Mouse (Mus musculus): ENCODE data around the gene Ruvbl1.

Gene Ruvbl1

DNA sequence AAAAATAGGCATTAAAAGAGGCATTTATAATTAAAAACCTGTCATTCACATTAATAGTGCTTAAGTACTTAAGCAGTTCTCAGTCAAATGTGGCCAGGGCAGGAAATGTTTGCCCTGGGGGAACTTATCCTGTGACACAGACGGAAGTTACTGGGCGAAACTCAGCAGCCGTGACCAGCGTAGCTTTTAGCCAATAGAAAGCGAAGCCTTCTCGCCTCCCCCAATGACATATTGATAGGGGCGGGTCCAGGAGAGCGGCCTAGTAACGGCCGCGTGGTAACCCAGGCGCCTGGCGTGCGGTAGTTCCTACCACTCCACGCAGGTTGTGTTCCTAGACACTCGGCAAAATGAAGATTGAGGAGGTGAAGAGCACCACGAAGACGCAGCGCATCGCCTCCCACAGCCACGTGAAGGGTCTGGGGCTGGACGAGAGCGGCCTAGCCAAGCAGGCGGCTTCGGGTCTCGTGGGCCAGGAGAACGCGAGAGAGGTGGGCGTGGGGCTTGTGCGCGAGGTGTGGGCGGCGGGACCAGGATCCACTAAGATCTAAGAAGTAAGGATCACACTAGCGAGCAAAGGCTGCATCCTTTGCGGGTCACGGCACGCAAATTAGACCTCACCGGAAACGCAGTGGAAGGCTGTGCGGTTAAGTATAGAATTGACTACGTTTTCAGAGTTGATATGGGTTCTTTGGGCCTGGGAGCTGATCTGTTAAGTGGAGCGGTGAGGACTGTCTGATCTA is at the start of gene Ruvbl1:
Gene Ruvbl1 (plus strand): TSS at position 229 of the 740 bp plus-strand sequence.
- DNase-seq (ENCODE audit: low read depth, low spot score), result peak; percentile 97

- DNase-seq (ENCODE audit: low read depth, low spot score), result no peak
Measured at GRCm38 (mm10) chr6:88416130-88416758, 49.0 kb upstream of the Ruvbl1 start.

- no peak for DNase-seq (ENCODE audit: low read depth, low spot score)
Measured at GRCm38 (mm10) chr6:88431202-88431601, 34.0 kb upstream of the Ruvbl1 start.

DNA sequence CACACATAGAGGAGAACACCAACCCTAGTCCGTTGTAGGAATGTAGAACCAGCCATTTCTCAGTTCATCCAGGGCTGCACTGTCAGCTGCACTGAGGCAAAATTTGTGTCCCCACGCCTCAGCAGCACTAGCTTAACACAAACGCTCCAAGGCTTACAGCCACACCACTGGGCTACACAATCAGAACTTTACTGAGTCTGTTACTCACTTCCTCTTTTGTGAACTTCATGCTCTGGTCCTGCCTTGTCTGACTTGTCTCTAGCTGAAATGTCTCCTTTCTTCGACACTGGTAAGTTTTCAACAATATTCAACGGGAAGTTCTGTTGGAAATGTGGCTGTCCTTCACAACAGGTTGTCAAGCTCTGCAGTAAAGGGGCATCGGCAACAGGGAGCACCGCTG is 29.6 kb upstream of the Ruvbl1 start:
- no peak for DNase-seq (ENCODE audit: low read depth, low spot score)

DNA sequence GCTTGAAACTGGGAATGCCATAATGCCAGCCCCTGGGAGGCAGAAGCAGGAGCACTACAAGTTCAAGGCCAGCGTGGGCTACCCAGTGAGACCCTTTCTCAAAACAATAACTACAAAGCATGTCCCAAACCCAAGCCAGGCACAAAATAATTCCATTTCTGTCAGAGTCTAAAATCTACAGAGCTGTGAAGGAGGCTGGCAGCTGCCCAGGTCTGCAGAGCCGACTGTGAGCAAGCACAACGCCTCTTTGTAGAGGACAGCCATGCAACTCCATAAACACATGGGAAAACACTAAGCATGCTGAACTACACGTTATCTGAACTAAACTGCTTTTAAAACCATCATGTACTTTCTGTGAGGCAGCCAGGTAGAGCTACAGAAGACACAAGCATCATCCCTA is 26.2 kb upstream of the Ruvbl1 start:
- DNase-seq (ENCODE audit: low read depth, low spot score), result peak; percentile 31

DNA sequence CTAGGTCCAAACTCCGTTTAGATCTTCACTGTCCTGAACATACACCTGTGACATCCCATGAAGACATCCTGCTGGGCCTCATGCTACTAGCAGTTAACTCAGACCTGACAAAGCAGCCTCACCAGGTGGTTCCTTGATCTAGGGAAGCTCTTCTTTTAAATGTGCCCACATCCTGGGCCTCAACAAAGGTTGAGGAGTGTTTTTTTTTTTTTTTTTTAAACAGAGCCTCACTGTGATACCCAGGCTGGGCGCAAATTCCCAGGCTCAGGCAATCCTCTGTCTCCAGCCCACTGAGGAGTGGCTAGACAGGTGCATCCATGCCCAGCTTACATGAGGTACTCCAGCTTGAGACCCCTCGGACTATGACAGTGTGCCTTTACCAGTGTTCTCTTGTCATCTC is 22.7 kb upstream of the Ruvbl1 start:
- no peak for DNase-seq (ENCODE audit: low read depth, low spot score)

DNA sequence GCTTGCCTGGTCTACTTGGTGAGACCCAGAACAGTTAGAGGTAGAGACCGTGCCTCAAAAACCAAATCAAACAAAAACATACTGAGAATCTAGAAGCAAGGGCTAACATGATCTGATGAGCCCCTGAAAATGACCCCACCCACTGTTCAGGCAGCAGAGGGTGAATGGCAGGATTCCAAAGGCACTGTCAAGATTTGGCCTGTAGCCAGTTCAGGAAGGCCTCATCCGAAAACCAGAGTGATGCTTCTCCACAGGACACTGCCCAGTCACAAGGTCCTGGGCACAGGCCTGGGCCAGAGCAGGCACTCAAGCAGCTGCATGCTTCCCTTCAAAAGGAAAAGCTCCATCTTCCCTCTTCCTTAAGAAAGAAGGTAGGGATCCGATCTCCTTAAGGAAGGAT is 21.8 kb upstream of the Ruvbl1 start:
- DNase-seq (ENCODE audit: low read depth, low spot score), result no peak

DNA sequence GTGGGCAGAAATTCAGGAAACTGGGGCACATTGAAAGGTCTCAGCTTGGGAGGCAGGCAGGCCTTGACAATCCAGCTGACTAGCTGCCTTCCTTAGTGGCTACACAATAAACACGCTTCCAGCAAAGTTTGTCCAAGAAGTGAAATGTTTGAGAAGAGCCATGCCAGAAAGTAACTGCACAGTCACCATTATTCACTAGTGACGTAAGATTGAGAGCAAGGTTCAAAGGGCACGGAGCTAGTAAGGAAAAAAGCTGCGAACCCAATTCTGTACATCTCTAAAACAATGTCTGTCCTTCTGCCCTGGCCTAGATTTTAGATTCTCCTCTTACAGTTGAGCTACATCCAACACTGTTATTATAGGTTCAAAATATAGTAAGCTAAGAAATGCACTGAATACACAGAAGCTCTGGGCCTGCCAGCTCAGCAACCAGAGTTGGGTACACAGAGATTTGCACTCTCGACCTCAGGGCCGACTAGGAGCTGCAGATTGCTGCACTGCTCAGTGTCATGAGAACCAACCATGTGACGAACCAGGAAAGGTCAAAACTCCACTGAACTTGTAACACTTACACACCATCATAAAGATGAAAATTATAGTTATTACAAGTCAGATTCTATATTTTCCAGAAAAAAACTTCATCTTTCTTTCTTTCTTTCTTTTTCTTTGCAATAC is 21.0 kb upstream of the Ruvbl1 start:
- DNase-seq (ENCODE audit: low read depth, low spot score), result no peak

GRCm38 (mm10) chr6:88445661-88446060 is 19.5 kb upstream of the Ruvbl1 start:
- DNase-seq (ENCODE audit: low read depth, low spot score), result no peak

- peak; percentile 39 for DNase-seq (ENCODE audit: low read depth, low spot score)
Measured at GRCm38 (mm10) chr6:88446063-88447002, 18.9 kb upstream of the Ruvbl1 start, which contains the start of gene Eefsec. Eefsec (minus strand) TSS chr6:88446539.

DNA sequence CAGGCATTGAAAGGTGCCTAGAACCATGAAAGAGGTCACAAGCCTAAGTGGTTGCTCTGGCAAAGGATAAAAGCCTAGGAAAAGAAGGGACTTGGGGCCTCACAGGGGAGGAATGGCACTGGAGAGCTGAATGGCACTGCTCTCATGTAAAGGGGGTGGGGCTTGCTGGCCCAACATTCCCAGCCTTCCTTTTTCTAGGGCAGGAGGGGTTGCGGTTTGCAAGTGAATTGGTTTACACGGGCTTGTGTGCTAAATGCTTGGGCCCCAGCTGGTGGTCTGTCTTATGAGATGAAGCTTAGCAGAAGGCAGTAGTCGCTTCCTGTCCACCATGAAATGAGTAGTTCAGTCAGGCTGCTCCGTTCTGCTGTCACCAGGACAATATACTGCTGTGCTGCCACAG is 17.8 kb upstream of the Ruvbl1 start:
- no peak for DNase-seq (ENCODE audit: low read depth, low spot score)

DNA sequence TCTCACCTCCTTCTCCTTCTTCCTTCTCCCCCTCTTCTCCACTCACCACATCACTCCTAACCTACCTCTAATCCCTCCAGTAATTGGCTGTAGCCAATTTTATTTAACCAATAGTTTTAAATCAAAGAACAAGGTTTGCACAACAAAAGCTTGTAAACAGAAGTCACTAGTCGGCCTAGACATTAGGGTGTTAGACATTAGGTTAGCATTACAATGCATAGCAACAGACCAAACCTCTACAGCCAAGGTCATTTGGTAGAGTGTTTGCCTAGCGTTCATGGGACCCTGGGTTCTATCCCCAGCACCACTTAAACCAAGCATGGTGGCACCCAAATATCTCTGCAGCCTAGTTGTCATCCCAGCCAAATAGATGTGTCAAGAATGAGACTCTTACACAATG is 10.7 kb upstream of the Ruvbl1 start:
- DNase-seq (ENCODE audit: low read depth, low spot score), result no peak

DNA sequence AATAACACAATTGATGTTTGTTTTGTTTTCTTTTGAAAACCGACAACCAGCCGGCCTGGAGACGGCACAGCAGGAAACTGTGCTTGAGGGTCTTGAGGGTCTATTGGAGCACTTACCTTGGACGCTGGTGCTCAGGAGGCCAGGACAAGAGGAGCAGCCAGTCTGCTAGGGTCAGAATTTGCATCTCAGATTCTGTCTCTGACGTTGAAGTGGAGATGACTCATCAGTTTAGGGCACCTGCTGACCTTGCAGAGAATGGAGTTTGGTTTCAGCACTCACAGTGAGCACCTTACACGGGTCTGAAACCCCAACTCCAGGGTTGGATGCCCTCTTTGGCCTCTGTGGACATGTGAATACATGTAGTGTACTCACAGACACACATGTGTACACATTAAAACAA is 4.7 kb downstream of the Ruvbl1 start:
- no peak for DNase-seq (ENCODE audit: low read depth, low spot score)

- DNase-seq (ENCODE audit: low read depth, low spot score), result no peak
Measured at GRCm38 (mm10) chr6:88480421-88480820, 15.2 kb downstream of the Ruvbl1 start.

DNA sequence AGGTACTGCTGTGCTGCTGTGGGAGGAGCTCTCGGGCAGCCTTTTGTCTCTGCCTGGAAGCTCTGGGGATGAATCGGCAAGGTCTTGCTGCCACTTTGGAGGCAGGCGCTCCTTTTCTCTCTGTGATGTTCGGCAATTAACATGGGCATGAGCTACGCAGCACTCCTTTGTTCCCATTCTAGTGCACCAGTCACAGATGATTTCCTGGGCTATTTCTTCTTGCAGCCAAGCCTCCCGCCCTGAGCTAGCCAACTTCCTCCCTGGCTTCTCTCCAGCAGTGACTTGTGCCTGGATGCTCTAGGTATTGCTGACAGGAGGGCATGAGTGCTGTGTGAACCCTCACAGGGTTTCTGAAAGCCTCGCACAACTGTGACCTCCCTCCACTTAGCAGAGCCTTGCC is 17.9 kb downstream of the Ruvbl1 start:
- DNase-seq (ENCODE audit: low read depth, low spot score), result no peak

GRCm38 (mm10) chr6:88483913-88484312 is 18.7 kb downstream of the Ruvbl1 start:
- no peak for DNase-seq (ENCODE audit: low read depth, low spot score)

- no peak for DNase-seq (ENCODE audit: low read depth, low spot score)
Measured at GRCm38 (mm10) chr6:88485378-88485777, 20.2 kb downstream of the Ruvbl1 start.

DNA sequence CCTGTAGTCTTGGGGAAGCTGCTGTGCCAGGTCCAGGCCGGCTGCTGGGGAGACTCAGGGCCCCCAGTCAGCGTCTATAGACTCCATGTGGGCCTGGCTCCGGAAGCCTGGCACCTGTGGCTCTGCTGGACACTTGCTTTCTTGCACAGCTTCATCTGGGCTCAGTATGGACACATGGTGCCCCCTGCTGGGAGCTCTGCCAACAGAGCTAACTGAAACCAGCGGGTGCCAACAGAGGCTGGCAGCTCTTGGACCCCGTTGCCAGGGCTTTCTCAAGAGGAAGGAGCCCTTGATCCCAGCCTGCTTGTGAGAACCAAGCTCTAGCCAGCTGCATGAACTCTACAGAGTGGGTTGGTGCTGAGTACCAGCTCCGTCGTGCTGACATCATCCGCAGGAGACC is 21.7 kb downstream of the Ruvbl1 start:
- DNase-seq (ENCODE audit: low read depth, low spot score), result no peak

DNA sequence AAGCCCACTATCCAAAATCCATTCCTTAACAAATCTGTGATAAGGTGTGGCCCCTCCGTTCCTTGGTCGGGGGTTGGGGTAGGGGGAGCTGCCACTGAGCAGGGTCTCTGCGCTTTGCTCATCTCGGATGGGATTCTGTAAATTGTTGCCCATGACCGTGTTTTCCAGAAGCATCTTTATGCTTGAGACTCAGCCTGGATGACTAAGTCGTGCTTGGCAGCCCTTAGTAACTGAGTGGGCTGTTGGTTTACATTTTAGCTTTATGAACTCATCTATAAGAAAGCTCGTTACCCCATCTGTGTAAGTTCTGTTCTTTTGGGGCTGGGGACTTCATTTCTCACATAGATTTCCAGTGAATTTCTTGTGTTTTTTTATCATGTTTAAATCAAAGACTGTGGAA is 23.8 kb downstream of the Ruvbl1 start:
- peak; percentile 45 for DNase-seq (ENCODE audit: low read depth, low spot score)

DNA sequence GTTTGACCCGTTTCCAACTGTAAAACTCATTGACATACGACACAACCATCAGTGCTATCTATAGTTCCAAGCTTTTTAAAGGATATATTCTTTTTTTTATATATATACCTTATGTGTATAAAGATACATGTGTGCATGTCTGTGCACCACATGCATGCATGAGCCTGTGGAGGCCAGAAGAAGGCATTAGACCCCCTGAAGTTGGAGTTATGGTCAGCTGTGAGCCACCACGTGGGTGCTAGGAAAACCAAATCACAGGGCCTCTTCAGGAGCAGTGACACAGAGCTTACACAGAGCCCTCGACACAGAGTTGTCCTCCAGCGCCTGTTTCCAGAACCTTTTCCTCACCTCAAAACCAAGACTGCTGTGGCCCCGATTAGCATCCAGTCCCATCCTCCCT is 24.6 kb downstream of the Ruvbl1 start:
- DNase-seq (ENCODE audit: low read depth, low spot score), result no peak

DNA sequence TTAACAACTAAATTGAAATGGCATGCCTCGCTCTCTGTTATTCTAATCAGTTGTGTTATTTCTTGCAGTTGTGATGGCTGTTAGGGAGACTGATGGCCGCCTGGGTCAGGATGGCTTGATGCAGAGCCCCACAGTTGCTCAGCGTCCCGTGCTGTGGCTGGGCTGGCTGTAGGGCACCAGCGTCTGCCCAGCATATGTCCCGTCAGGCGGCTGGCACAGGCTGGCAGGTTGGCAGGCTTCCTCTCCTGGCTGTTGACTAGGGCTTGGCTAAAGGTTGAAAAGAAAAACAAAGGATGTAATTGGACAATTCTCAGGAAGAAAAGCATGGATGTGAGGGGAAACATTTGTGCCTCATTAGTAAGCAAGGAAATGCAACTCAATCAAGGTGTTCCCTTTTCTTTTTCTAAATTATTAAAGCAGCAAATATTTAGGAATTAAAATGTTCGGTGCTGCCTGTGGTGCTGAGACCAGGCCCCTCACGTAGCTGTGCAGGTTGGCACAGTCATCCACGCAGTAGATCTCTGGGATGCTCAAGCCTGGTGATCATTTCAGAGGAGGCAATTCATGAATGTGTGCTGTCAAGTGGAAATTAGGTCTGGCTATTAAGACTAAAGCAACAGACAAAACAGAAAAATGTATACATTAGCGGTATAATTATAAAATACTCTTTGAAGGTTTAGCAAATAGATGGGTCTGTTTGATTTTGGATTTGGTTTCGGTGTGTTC is 25.6 kb downstream of the Ruvbl1 start:
- no peak for DNase-seq (ENCODE audit: low read depth, low spot score)

Data from telencephalon, adult 2 months (tissue).